Comparison of ENCODE assay signal across 9 mouse cellular contexts in the genomic region with DNA sequence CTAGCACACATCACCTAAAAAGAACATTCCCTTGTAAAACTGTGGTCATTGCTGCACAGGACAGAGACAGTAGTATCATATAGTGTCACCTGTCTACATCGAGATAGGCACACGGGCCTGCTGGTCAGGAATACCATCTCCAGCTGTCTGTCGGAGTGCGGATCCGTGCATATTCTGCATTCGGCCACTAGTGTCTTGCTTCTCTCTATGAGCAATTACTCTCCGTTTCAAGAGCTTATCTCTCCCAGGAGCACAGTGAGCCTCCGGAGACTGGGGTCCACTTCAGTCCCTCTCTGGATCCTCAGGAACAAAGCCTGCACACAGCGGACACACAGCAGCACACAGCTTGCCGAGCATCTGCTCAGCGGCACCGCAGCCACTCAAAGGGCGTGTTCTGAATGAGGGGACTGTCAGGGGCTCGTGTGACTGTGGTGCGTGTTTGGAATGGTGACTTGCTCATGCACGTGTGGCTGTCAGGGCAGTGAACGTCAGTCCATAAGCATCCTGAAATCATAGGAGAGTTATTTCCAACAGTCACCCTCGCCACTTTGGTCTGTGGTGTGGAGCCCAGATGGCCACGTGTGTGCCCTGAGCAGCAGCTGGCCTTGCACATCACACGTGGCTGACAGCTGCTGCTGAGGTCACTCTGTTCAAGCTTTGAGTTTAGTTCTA. TPM values are rescaled to one million over a fixed set of nuclear protein-coding genes. Genes with fewer than 3 reads are reported as not detected.
A peak's percentile ranks its signal among the peaks of the same experiment; 100 is the strongest.
DNase-seq lines count a peak whose midpoint lies in the region; ATAC-seq lines count a peak whose summit lies in the region.
"Had no signal": no experiment of that assay in that cellular context is flagged by ENCODE, and none has a peak within 500 bp of the region (broad histone marks: within the 10 kb centered on the region; RNA-seq: fewer than 3 reads in every experiment).

No protein-coding gene starts in this region.

- H3K4me3 ChIP-seq in neural tube, embryonic 15.5 days (replicated peaks): no peak overlapping the region
- H3K4me3 ChIP-seq in limb, embryonic 12.5 days (replicated peaks): no peak overlapping the region
- H3K4me3 ChIP-seq: embryonic facial prominence, embryonic 13.5 days; neural tube, embryonic 12.5 days had no signal

- H3K27me3 ChIP-seq in neural tube, embryonic 15.5 days (replicated peaks): peaks cover 30% of the 10 kb centered on the region
- peaks cover 51% of the 10 kb centered on the region for H3K27me3 ChIP-seq in limb, embryonic 12.5 days

- DNase-seq in neural tube, embryonic 10.5 days (ENCODE audit: extremely low spot score, low spot score): peak; percentile 45
- peak; percentile 64 to 69 for DNase-seq in heart, adult 9 months (ENCODE audit: low spot score in 2 of 2)
- DNase-seq in skeletal muscle tissue, adult 2 months (ENCODE audit: low read depth, low spot score): peak; percentile 81
- no peak for DNase-seq in kidney, adult 18-20 months
- no peak for DNase-seq in yolk sac, embryonic 10.5 days (ENCODE audit: low spot score)

- no peak overlapping the region for H3K27ac ChIP-seq in neural tube, embryonic 15.5 days (replicated peaks)
- H3K27ac ChIP-seq in limb, embryonic 12.5 days: 0 out of 2 replicates have a peak overlapping the region, but pooled peaks have one; percentile 30
- H3K27ac ChIP-seq: embryonic facial prominence, embryonic 13.5 days; neural tube, embryonic 12.5 days had no signal

- H3K9me3 ChIP-seq in neural tube, embryonic 15.5 days (replicated peaks): no peaks in the 10 kb centered on the region
- no peaks in the 10 kb centered on the region for H3K9me3 ChIP-seq in limb, embryonic 12.5 days
- H3K9me3 ChIP-seq: embryonic facial prominence, embryonic 13.5 days; neural tube, embryonic 12.5 days had no signal

- no peak overlapping the region for H3K9ac ChIP-seq in neural tube, embryonic 15.5 days (replicated peaks)
- H3K9ac ChIP-seq in limb, embryonic 12.5 days (replicated peaks): no peak overlapping the region
- H3K9ac ChIP-seq: embryonic facial prominence, embryonic 13.5 days; neural tube, embryonic 12.5 days had no signal

- no peak overlapping the region for H3K4me2 ChIP-seq in neural tube, embryonic 15.5 days
- no peak overlapping the region for H3K4me2 ChIP-seq in limb, embryonic 12.5 days
- H3K4me2 ChIP-seq: embryonic facial prominence, embryonic 13.5 days; neural tube, embryonic 12.5 days had no signal

- WGBS in neural tube, embryonic 15.5 days: 54% methylated on average over 20 of the region's 20 CpGs
- WGBS in limb, embryonic 12.5 days: 63% methylated on average over 20 of the region's 20 CpGs

- H3K36me3 ChIP-seq in neural tube, embryonic 15.5 days: no peaks in the 10 kb centered on the region
- H3K36me3 ChIP-seq in limb, embryonic 12.5 days: no peaks in the 10 kb centered on the region
- H3K36me3 ChIP-seq: embryonic facial prominence, embryonic 13.5 days; neural tube, embryonic 12.5 days had no signal

- H3K4me1 ChIP-seq in neural tube, embryonic 15.5 days: peaks cover 38% of the 10 kb centered on the region
- H3K4me1 ChIP-seq in limb, embryonic 12.5 days (replicated peaks): peaks cover 33% of the 10 kb centered on the region

- no peak for ATAC-seq in neural tube, embryonic 15.5 days (ENCODE audit: low FRiP score)
- ATAC-seq in limb, embryonic 12.5 days (ENCODE audit: insufficient number of reproducible peaks, insufficient read depth, low FRiP score, low TSS enrichment, low read depth): no peak

RNA-seq across cellular contexts. Expression of a gene that starts 3.3 kb away (rescaled TPM):
- 3.9 and 6.2 TPM in 2 replicates for polyA plus RNA-seq in neural tube, embryonic 15.5 days (2015; fragmentation: Nextera tagmentation; extraction: Ambion mirVana)
- polyA plus RNA-seq in limb, embryonic 12.5 days (2016; fragmentation: Nextera tagmentation; extraction: Ambion mirVana): 2.4 and 3.2 TPM in 2 replicates

Comparison
In these comparisons a context has a peak if more than half of its experiments do, and no peak if none do; other contexts are left out.
1. DNase-seq: peak in neural tube, embryonic 10.5 days (single experiment), heart, adult 9 months (2 of 2) and skeletal muscle tissue, adult 2 months (single experiment); none in kidney, adult 18-20 months (single experiment) and yolk sac, embryonic 10.5 days (single experiment).